Mouse (Mus musculus) stomach, postnatal 0 days (tissue): ENCODE results near the gene Slc8a1. TPM values are rescaled to one million over a fixed set of nuclear protein-coding genes. Genes with fewer than 3 reads are reported as not detected.

Source experiments
- ATAC-seq: fragments of 200-750 bp; cut with Nextera tagmentation; 2 replicates; pipeline ENCODE4 v1.8.0; 2017; ENCODE audit not compliant: low FRiP score, low TSS enrichment
- DNase-seq: peaks from one replicate; pipeline ENCODE4 v3.0.0-alpha.2; 2016; ENCODE audit warnings: low spot score
- H3K27ac ChIP-seq: fragments of 300-500 bp; sonication (generic); replicated peaks from 2 replicates; pipeline ENCODE4 v1.5.1; 2014; ENCODE audit warnings: mild to moderate bottlenecking, control low read depth
- H3K27me3 ChIP-seq: fragments of 300-500 bp; sonication (generic); 2 replicates; pipeline ENCODE4 v1.6.1; 2014; ENCODE audit warnings: low read length; ENCODE audit not compliant: control insufficient read depth, insufficient read depth
- H3K36me3 ChIP-seq: fragments of 300-500 bp; sonication (generic); 2 replicates; pipeline ENCODE4 v1.6.1; 2014; ENCODE audit warnings: low read length, mixed read lengths; ENCODE audit not compliant: control insufficient read depth, insufficient read depth
- H3K4me1 ChIP-seq: fragments of 300-500 bp; sonication (generic); replicated peaks from 2 replicates; pipeline ENCODE4 v1.6.1; 2014; ENCODE audit warnings: antibody characterized with exemption; ENCODE audit not compliant: control insufficient read depth, insufficient read depth
- H3K4me2 ChIP-seq: fragments of 300-500 bp; sonication (generic); replicated peaks from 2 replicates; pipeline ENCODE4 v1.6.1; 2014; ENCODE audit warnings: low read depth, mild to moderate bottlenecking, control low read depth, moderate library complexity
- H3K4me3 ChIP-seq: fragments of 300-500 bp; sonication (generic); 2 replicates; pipeline ENCODE4 v1.5.1; 2014; ENCODE audit warnings: low read depth, low read length, control low read depth
- H3K9ac ChIP-seq: fragments of 300-500 bp; sonication (generic); 2 replicates; pipeline ENCODE4 v1.6.1; 2014; ENCODE audit warnings: mild to moderate bottlenecking, low read length, control low read depth, mixed read lengths
- H3K9me3 ChIP-seq: fragments of 300-500 bp; sonication (generic); 2 replicates; pipeline ENCODE4 v1.6.1; 2016; ENCODE audit warnings: low read length; ENCODE audit not compliant: control insufficient read depth
- CTCF ChIP-seq: IDR thresholded peaks from 2 replicates; pipeline ENCODE4 v1.5.1; 2016; ENCODE audit warnings: antibody characterized with exemption, low read depth, mild to moderate bottlenecking, moderate library complexity
- EP300 ChIP-seq: optimal IDR thresholded peaks from 2 replicates; pipeline ENCODE3; 2016; ENCODE audit warnings: antibody characterized with exemption
- WGBS: fragments of 180-500 bp; shearing (Covaris S2); extraction: QIAGEN DNeasy Blood & Tissue Kit; methylation state at CpG from one replicate; pipeline ENCODE4 v1.1.7; 2014; 5-methylcytosine and 5-hydroxymethylcytosine counted together
- polyA plus RNA-seq: library from polyadenylated mRNA; unstranded; fragments of >200 nt; fragmentation: Nextera tagmentation; extraction: Ambion mirVana; gene quantifications from 2 replicates; pipeline ENCODE4 v1.2.1, GENCODE M21; 2015

Gene Slc8a1
- polyA plus RNA-seq, 1 experiment from 2014 or later: 3.1 TPM

GRCm38 (mm10) chr17:81514022-81514421 is 224.2 kb downstream of the Slc8a1 start:
- Histone ChIP-seq H3K36me3 (no peaks in the 10 kb centered on the region), H3K4me3 (no peak overlapping the region), H3K9me3 (no peaks in the 10 kb centered on the region), H3K27ac (no peak overlapping the region), H3K4me1 (no peaks in the 10 kb centered on the region), H3K4me2 (no peak overlapping the region), H3K27me3 (no peaks in the 10 kb centered on the region), H3K9ac (no peak overlapping the region)
- DNase-seq: no peak
- 69% methylated on average over 4 of the region's 4 CpGs for WGBS
- TF ChIP-seq EP300 (no peak), CTCF (no peak)
- no peak for ATAC-seq

- WGBS: 49% methylated on average over 6 of the region's 6 CpGs
- TF ChIP-seq EP300 (no peak), CTCF (no peak)
- DNase-seq: no peak
Observed at GRCm38 (mm10) chr17:81513368-81513958, 224.7 kb downstream of the Slc8a1 start.

GRCm38 (mm10) chr17:81505162-81505685 is 233.0 kb downstream of the Slc8a1 start:
- Histone ChIP-seq H3K4me2 (no peak overlapping the region), H3K9ac (no peak overlapping the region), H3K36me3 (no peaks in the 10 kb centered on the region), H3K27ac (no peak overlapping the region), H3K9me3 (no peaks in the 10 kb centered on the region), H3K4me1 (no peaks in the 10 kb centered on the region; the same call in 1 of the 2 replicates), H3K27me3 (no peaks in the 10 kb centered on the region), H3K4me3 (no peak overlapping the region)
- DNase-seq (no peak), ATAC-seq (no peak)
- TF ChIP-seq CTCF: no peak
- no peak for TF ChIP-seq EP300
- WGBS: 78% methylated on average over 5 of the region's 5 CpGs

More at GRCm38 (mm10) chr17:81513368-81513958, 224.7 kb downstream of the Slc8a1 start:
- ATAC-seq: no peak
- H3K36me3 ChIP-seq: no peaks in the 10 kb centered on the region
- H3K27ac ChIP-seq: no peak overlapping the region
- no peaks in the 10 kb centered on the region for H3K4me1 ChIP-seq
- H3K9ac ChIP-seq: no peak overlapping the region
- H3K27me3 ChIP-seq: no peaks in the 10 kb centered on the region
- no peaks in the 10 kb centered on the region for H3K9me3 ChIP-seq
- H3K4me2 ChIP-seq: no peak overlapping the region
- no peak overlapping the region for H3K4me3 ChIP-seq

- Histone ChIP-seq H3K27ac (no peak overlapping the region), H3K36me3 (no peaks in the 10 kb centered on the region), H3K9ac (no peak overlapping the region), H3K9me3 (no peaks in the 10 kb centered on the region), H3K27me3 (no peaks in the 10 kb centered on the region), H3K4me3 (no peak overlapping the region), H3K4me2 (no peak overlapping the region), H3K4me1 (no peaks in the 10 kb centered on the region; the same call in 1 of the 2 replicates)
- 90% methylated on average over 2 of the region's 2 CpGs for WGBS
- ATAC-seq (no peak), DNase-seq (no peak)
- TF ChIP-seq CTCF: no peak
- TF ChIP-seq EP300: no peak
Observed at GRCm38 (mm10) chr17:81504040-81504439, 234.1 kb downstream of the Slc8a1 start.

- WGBS: 74% methylated on average over 3 of the region's 3 CpGs
- ATAC-seq: no peak
Observed at GRCm38 (mm10) chr17:81502732-81503131, 235.4 kb downstream of the Slc8a1 start.

GRCm38 (mm10) chr17:81500686-81501407 is 237.3 kb downstream of the Slc8a1 start:
- H3K9me3 ChIP-seq: no peaks in the 10 kb centered on the region
- DNase-seq (peak; percentile 42), ATAC-seq (peak; percentile 85)
- no peak overlapping the region for H3K4me2 ChIP-seq
- 50% methylated on average over 5 of the region's 5 CpGs for WGBS
- H3K27ac ChIP-seq: peak overlapping the region; percentile 75; the same call in 1 of the 2 replicates
- H3K36me3 ChIP-seq: no peaks in the 10 kb centered on the region
- H3K4me1 ChIP-seq: no peaks in the 10 kb centered on the region; the same call in 1 of the 2 replicates
- H3K4me3 ChIP-seq: no peak overlapping the region
- no peaks in the 10 kb centered on the region for H3K27me3 ChIP-seq
- H3K9ac ChIP-seq: no peak overlapping the region
- TF ChIP-seq EP300 (peak; percentile 19), CTCF (no peak)

More at GRCm38 (mm10) chr17:81502732-81503131, 235.4 kb downstream of the Slc8a1 start:
- DNase-seq: no peak
- Histone ChIP-seq H3K4me1 (no peaks in the 10 kb centered on the region; the same call in 1 of the 2 replicates), H3K36me3 (no peaks in the 10 kb centered on the region), H3K4me2 (no peak overlapping the region), H3K27ac (no peak overlapping the region), H3K27me3 (no peaks in the 10 kb centered on the region), H3K4me3 (no peak overlapping the region), H3K9ac (no peak overlapping the region), H3K9me3 (no peaks in the 10 kb centered on the region)
- no peak for TF ChIP-seq CTCF
- TF ChIP-seq EP300: no peak
